ENCODE assay signal across 8 mouse cellular contexts in genomic region chr17:22225422-22226012, GRCm38 (mm10). TPM values are rescaled to one million over a fixed set of nuclear protein-coding genes. Genes with fewer than 3 reads are reported as not detected.
DNase-seq lines count a peak whose midpoint lies in the region; ATAC-seq and TF ChIP-seq lines count a peak whose summit lies in the region.
"Not testable (repeated sequence)": the region's sequence is repeated elsewhere in the genome, so short reads cannot be mapped to it uniquely, and the experiment has no call there.

Gene Zfp994, minus strand, starts transcription at chr17:22225616.

- H3K27me3 ChIP-seq in Patski; hindbrain, embryonic 13.5 days: not testable (repeated sequence)

- not testable (repeated sequence) for H3K36me3 ChIP-seq in hindbrain, embryonic 13.5 days

- peak within 1 kb of the TSS; percentile 61 for H3K4me3 ChIP-seq in hindbrain, embryonic 13.5 days

- ATAC-seq in Patski, result peak; percentile 100
- ATAC-seq in hindbrain, embryonic 13.5 days (ENCODE audit: low FRiP score), result peak; percentile 100

- CTCF ChIA-PET in Patski (lab: Charles Lee), result not testable (repeated sequence)

- not testable (repeated sequence) for H3K9me3 ChIP-seq in hindbrain, embryonic 13.5 days

- H3K9ac ChIP-seq in hindbrain, embryonic 13.5 days, result peak within 1 kb of the TSS; percentile 76

- peak; percentile 88 for DNase-seq in Patski (ENCODE audit: low read depth, low spot score)
- DNase-seq in cerebellum, postnatal 14 days, result peak; percentile 97
- peak; percentile 91 to 92 for DNase-seq in frontal cortex, postnatal 14 days (ENCODE audit: low spot score in 2 of 2)
- peak; percentile 78 to 87 for DNase-seq in layer of hippocampus, postnatal 25 days (ENCODE audit: extremely low spot score in 1 of 2, low spot score in 1 of 2)
- DNase-seq in lung, postnatal 25 days (ENCODE audit: low spot score), result peak; percentile 98
- DNase-seq in retina, embryonic 14.5 days (ENCODE audit: low spot score), result peak; percentile 98
- peak; percentile 91 for DNase-seq in thymus, postnatal 4 days

- in situ Hi-C loops in Patski (cut with MboI; ENCODE audit: low pct_unique_long_range_greater_than_20kb), result not testable (repeated sequence)

- TF ChIP-seq CTCF in Patski (IDR thresholded peaks at IDR 0.05), result not testable (repeated sequence)

- H3K27ac ChIP-seq in hindbrain, embryonic 13.5 days, result peak within 1 kb of the TSS; percentile 85

- WGBS in hindbrain, embryonic 13.5 days, result under 1% methylated on average over 23 of the region's 23 CpGs

- H3K4me2 ChIP-seq in hindbrain, embryonic 13.5 days, result peak within 1 kb of the TSS; percentile 58

- POLR2A ChIA-PET in Patski (lab: Charles Lee), result not testable (repeated sequence)

- not testable (repeated sequence) for H3K4me1 ChIP-seq in hindbrain, embryonic 13.5 days (replicated peaks)

RNA-seq across cellular contexts. Expression of gene Zfp994, which starts in this region (rescaled TPM):
- polyA plus RNA-seq in Patski (2021), result 5.7 TPM
- polyA plus RNA-seq in hindbrain, embryonic 13.5 days (2015; fragmentation: Nextera tagmentation; extraction: Ambion mirVana), result 4.1 and 4.3 TPM in 2 replicates
- 1 to 10 TPM; 4.7 to 5.5 TPM for total RNA-seq in layer of hippocampus, postnatal 25 days (2021)

Comparison
In these comparisons a context has a peak if more than half of its experiments do, and no peak if none do; other contexts are left out.
1. Peak in every context shown above with its lines: DNase-seq, ATAC-seq, H3K4me3 ChIP-seq and H3K27ac ChIP-seq.